Mouse (Mus musculus): ENCODE results near the gene Heca. TPM values are rescaled to one million over a fixed set of nuclear protein-coding genes. Genes with fewer than 3 reads are reported as not detected.
A peak's percentile ranks its signal among the peaks of the same experiment; 100 is the strongest.

Heca gene
- polyA plus RNA-seq, 1 experiment = 21.8 TPM

DNA sequence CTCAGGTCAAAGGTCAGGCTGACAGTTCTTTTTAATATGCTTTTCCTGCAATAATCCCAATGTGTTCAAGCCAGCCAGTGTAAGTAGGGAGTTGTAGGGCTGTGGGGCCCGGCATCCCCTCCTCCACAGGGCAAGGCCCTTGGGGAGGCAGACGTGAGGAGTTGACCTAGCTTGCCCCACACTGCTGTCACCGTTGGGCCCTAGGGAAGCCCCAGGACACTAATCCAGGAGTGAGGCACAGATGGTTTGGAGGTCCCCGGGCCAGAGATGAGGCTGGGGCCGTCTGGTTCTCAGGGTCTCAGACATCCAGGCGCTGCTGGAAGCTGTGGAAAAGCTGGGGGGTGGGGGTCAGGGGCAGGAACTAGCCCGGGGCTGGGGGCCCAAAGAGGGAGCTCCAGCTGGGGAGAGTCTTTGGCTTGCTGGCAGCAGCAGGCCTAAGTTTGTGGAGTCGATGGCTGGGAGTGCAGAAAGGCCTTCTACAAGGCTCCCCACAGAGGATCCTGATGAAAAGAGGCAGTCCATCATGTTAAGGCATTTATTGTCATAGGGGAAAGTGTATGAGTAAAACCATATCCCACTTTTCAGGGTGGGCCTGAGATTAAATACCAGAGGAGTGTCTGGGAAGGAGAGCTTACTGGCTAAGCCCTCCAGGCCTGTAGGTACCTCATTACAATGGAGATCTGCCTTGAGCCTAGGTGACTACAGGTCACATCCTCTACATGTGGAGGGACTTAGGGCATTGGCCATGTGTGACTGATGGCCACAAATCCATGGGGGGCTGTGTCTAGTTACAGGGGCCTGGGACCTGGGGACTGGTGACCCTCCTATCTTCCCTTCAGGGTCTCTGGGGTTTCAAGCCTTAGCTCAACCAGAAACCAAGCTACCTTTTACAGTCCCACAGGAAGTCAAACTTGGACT is 69.6 kb downstream of the Heca start:
- DNase-seq (ENCODE audit: low read depth) = no peak

GRCm38 (mm10) chr10:17869822-17870662 is 77.8 kb downstream of the Heca start:
- peak; percentile 91 for DNase-seq (ENCODE audit: low read depth)

More for the DNA sequence above, 69.6 kb downstream of the Heca start:
- TF ChIP-seq CTCF (IDR thresholded peaks at IDR 0.05; ENCODE audit: borderline replicate concordance, extremely low read depth, insufficient read depth, insufficient read length) = no peak
- TF ChIP-seq POLR2A (IDR thresholded peaks at IDR 0.05; ENCODE audit: borderline replicate concordance, extremely low read depth, insufficient read depth, insufficient read length, poor library complexity, severe bottlenecking) = no peak

DNA sequence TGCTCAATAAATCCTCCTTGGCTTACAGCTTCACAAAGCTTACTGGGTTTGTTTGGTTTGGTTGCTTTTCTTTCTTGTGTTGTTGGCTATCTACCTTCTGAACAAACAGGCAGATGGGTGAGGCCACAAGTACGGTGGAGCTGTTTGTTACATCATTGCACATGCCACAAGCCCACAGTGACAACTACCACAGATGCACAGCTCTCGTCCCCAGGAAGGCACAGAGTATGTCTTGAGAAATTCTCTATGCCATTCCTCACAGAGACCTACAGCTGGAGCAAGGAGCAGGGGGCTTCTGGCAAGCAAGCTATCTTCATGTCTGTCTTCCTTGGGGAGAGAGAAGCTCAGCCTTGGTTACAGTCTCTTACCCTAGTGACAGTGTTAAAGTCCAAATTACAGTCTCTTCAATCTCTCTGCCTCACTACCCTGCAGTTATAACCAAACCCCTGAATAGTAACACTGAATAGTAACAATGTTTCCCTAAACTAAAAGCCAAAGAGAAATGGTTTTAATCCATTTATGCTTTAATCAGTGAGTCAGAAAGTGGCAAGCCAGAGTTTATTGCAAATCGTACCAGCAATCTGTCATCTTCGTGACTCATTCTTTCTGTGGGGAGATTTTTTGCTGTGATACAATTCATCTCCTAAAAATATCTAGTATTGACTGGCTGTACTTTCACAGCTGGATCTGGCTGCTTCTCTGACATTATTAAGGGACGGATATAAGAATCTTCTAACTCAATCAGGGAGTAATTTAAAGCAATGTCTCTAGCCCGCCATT is 87.0 kb downstream of the Heca start:
- DNase-seq (ENCODE audit: low read depth) = no peak
- no peak for TF ChIP-seq CTCF (IDR thresholded peaks at IDR 0.05; ENCODE audit: borderline replicate concordance, extremely low read depth, insufficient read depth, insufficient read length)
- no peak for TF ChIP-seq POLR2A (IDR thresholded peaks at IDR 0.05; ENCODE audit: borderline replicate concordance, extremely low read depth, insufficient read depth, insufficient read length, poor library complexity, severe bottlenecking)

More at GRCm38 (mm10) chr10:17869822-17870662, 77.8 kb downstream of the Heca start:
- TF ChIP-seq POLR2A (IDR thresholded peaks at IDR 0.05; ENCODE audit: borderline replicate concordance, extremely low read depth, insufficient read depth, insufficient read length, poor library complexity, severe bottlenecking) (no peak), CTCF (IDR thresholded peaks at IDR 0.05; ENCODE audit: borderline replicate concordance, extremely low read depth, insufficient read depth, insufficient read length) (peak; percentile 81)

- DNase-seq (ENCODE audit: low read depth) = no peak
- TF ChIP-seq POLR2A (IDR thresholded peaks at IDR 0.05; ENCODE audit: borderline replicate concordance, extremely low read depth, insufficient read depth, insufficient read length, poor library complexity, severe bottlenecking) (no peak), CTCF (IDR thresholded peaks at IDR 0.05; ENCODE audit: borderline replicate concordance, extremely low read depth, insufficient read depth, insufficient read length) (no peak)
Observed at GRCm38 (mm10) chr10:17857647-17858261, 90.1 kb downstream of the Heca start.

DNA sequence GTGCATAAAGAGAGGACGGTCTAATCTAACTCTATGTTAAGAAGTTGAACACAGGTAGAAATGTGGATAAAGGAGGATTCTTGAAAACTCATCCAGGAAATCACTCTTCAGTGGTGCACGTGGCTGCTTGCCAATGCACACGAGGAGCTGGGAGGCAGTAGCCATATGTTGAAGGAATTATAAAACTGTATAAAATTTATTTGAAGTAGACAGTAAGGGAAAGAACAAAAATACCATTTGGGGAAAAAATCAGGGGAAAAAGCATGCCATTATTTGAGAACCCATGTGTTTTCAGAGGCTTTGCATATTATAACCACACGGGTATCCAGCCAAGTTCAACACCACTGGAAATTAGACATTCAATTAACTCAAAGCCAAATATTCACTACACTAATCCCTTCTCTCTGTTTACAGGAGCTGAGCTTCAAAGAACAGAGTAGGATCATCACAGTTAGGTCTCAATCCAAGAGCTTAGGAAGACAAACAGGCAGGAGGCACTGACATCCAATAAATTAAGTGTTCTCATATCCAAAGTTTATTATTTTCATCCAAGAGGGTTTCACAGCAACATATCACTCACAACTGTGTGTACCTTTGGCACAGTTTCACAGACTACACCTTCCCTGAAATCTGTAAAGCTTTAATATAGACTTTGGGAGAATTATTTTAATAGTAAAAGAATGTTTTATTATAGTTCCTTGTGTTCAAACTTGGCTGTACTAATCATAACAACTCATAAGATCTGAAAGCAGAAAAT is 102.9 kb downstream of the Heca start:
- TF ChIP-seq POLR2A (IDR thresholded peaks at IDR 0.05; ENCODE audit: borderline replicate concordance, extremely low read depth, insufficient read depth, insufficient read length, poor library complexity, severe bottlenecking) = no peak
- peak; percentile 62 for DNase-seq (ENCODE audit: low read depth)

DNA sequence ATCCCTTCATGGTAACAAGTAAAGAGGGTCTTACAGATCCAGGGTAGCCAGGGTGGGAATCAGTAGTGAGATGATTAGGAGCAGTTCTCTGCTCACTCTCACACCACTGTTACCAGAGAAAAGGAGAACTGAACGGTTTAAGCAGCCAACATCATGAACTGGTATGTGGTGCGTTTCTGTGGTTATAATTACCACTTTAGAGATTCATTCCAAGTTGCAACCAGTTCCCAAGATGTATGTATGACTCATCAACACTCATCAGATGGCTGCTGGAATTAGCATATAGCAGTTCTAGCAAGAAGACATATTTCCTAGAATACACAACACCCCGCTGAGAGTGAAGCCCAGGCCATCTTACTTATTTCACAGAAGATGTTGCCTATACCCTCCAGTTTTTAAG is 105.8 kb downstream of the Heca start:
- DNase-seq (ENCODE audit: low read depth) = peak; percentile 20
- no peak for TF ChIP-seq CTCF (IDR thresholded peaks at IDR 0.05; ENCODE audit: borderline replicate concordance, extremely low read depth, insufficient read depth, insufficient read length)
- no peak for TF ChIP-seq POLR2A (IDR thresholded peaks at IDR 0.05; ENCODE audit: borderline replicate concordance, extremely low read depth, insufficient read depth, insufficient read length, poor library complexity, severe bottlenecking)

DNA sequence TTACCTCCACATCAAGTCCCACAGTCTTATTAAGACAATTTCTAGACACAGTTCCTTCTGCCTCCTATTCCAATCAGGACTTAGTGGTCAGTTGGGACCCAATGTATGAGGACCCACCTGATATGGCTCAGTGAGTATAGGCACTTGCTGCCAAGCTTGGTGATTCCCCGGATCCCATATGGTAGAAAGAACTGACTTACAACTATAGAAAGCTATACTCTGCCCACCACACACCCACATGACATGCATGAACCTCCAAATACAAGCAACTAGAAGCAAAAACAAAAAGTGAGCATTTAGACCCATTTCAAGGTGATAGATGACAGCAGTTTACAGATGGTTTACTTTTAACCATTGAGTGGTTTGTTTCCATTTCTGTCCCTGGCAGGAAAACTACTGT is 111.6 kb downstream of the Heca start:
- no peak for DNase-seq (ENCODE audit: low read depth)
- no peak for TF ChIP-seq CTCF (IDR thresholded peaks at IDR 0.05; ENCODE audit: borderline replicate concordance, extremely low read depth, insufficient read depth, insufficient read length)
- no peak for TF ChIP-seq POLR2A (IDR thresholded peaks at IDR 0.05; ENCODE audit: borderline replicate concordance, extremely low read depth, insufficient read depth, insufficient read length, poor library complexity, severe bottlenecking)

GRCm38 (mm10) chr10:17835031-17835430 is 112.8 kb downstream of the Heca start:
- TF ChIP-seq POLR2A (IDR thresholded peaks at IDR 0.05; ENCODE audit: borderline replicate concordance, extremely low read depth, insufficient read depth, insufficient read length, poor library complexity, severe bottlenecking) (no peak), CTCF (IDR thresholded peaks at IDR 0.05; ENCODE audit: borderline replicate concordance, extremely low read depth, insufficient read depth, insufficient read length) (no peak)
- no peak for DNase-seq (ENCODE audit: low read depth)

GRCm38 (mm10) chr10:17831041-17831440 is 116.8 kb downstream of the Heca start:
- DNase-seq (ENCODE audit: low read depth) = peak; percentile 53
- TF ChIP-seq POLR2A (IDR thresholded peaks at IDR 0.05; ENCODE audit: borderline replicate concordance, extremely low read depth, insufficient read depth, insufficient read length, poor library complexity, severe bottlenecking) (no peak), CTCF (IDR thresholded peaks at IDR 0.05; ENCODE audit: borderline replicate concordance, extremely low read depth, insufficient read depth, insufficient read length) (no peak)

DNA sequence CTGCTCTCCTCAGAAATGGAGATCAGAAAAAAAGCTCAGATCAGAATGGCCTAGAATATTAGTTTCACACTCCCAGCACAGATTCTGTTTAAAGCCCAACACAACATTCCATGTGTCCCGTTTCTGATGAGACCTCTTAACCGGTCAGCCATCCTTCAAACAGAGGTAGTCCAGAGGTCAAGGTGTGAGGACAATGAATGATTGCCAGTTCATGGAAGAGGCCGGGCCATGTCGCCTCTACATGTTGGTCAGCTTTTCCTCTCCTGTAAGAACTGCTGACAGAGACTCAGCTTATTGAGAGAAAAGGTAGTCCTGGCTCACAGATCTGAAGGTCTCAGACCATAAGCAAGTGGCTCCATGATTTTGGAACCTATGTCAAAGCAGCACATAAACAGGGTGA is 118.7 kb downstream of the Heca start:
- no peak for DNase-seq (ENCODE audit: low read depth)
- no peak for TF ChIP-seq CTCF (IDR thresholded peaks at IDR 0.05; ENCODE audit: borderline replicate concordance, extremely low read depth, insufficient read depth, insufficient read length)
- TF ChIP-seq POLR2A (IDR thresholded peaks at IDR 0.05; ENCODE audit: borderline replicate concordance, extremely low read depth, insufficient read depth, insufficient read length, poor library complexity, severe bottlenecking) = no peak

All from brain, embryonic 14.5 days (tissue).